Mouse (Mus musculus): ENCODE measurements around the gene Dtnb.

Gene Dtnb

DNA sequence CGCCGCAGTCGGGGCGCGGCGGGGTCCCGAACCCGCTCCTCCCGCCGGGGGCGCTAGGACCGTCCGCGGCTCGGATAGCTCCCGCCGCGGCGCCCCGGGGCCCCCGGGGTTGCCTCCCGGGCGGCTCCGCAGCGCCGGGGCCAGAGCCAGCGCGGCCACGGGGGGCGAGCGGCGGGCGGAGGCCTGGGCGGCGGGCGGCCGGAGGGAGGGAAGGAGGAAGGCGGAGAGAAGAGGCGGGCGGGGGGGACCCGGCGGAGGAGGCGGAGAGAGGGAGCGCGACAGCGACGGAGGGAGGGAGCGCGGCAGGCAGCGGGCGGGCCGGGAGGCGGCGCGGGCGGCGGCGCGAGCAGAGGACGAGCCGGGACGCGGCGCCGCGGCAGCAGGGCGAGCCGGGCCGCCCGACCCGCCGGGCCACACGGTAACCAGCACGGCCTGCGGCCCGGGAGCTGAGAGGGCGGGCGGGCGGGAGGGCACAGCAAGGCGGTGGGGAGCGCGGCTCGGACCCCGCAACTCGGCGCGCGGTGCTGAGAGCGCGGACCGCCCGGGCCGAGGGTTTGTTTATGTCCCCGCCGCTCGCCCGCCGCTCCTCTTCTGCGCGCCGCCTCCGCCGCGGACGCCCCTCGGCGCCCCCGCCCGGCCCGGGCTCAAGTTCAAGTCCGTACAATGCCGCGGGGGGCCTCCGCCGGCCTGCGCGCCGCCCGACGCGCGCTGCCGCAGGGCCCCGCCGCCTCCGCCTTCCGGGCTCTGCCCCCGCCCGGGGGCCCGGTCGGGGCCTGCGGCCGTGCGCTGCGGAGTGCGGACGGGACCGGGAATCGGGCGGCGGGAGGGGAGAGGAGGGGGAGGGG lies 234.7 kb downstream of the Dtnb start:
- Histone ChIP-seq H3K4me1 (replicated peaks; ENCODE audit: low read depth, low read length) (peaks cover 41% of the 10 kb centered on the region), H3K4me3 (replicated peaks; ENCODE audit: low read length) (peak overlapping the region; percentile 82), H3K9me3 (ENCODE audit: low read length) (peaks cover 6% of the 10 kb centered on the region; the same call in 1 of the 2 replicates), H3K27me3 (ENCODE audit: insufficient read depth, low read length) (peaks cover 64% of the 10 kb centered on the region), H3K36me3 (ENCODE audit: insufficient read depth, low read length) (no peaks in the 10 kb centered on the region)
- no peak for TF ChIP-seq POU5F1 (IDR thresholded peaks at IDR 0.05; ENCODE audit: borderline replicate concordance, low read length)
- TF ChIP-seq CTCF (conservative IDR thresholded peaks at IDR 0.05; ENCODE audit: low read length), result no peak
- TF ChIP-seq NANOG (IDR thresholded peaks at IDR 0.05; ENCODE audit: borderline replicate concordance, low read length), result no peak

DNA sequence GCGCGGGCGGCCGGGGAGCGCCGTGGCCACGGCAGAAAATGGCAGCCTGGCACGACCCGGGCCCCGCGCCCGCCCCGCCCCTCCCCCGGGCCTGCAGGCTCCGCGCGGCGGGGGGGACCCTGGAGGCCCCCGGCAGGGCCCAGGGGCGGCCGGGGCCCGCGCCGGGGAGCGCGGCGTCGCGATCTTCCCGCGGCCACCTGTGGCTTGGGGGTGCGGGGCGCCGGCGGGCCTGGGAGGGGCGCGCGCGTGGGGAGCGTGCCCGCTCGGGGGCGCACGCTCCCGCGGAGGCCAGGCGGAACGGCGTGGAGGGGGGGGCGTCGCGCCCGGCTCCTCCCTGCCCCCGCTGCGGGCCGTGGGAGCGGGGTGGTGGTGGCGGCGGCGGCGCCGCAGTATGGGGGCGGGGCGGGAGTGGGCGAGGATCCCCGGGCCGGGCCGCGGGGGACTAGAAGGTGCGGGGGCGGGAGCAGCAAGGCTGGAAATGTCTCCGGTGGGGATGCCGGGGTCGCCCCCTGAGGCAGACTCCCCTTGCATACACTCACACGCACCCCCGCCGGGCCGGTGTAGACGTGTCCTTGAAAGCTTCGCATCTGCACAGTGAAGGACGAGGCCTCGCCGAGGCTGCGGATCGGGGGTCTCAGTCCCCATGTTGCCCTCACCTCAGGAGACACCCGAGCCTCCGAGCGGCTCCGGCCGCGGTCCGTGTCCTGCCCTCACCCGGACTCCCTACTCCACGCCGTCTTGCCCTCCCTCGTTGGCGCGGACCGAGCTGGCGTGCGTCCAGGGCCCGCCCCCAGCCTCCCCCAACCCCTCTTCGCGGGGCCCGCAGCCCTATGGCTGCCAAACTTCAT lies 235.6 kb downstream of the Dtnb start:
- Histone ChIP-seq H3K4me1 (replicated peaks; ENCODE audit: low read depth, low read length) (peaks cover 48% of the 10 kb centered on the region), H3K4me3 (replicated peaks; ENCODE audit: low read length) (peak overlapping the region; percentile 82), H3K9me3 (ENCODE audit: low read length) (peaks cover 6% of the 10 kb centered on the region; the same call in 1 of the 2 replicates), H3K27me3 (ENCODE audit: insufficient read depth, low read length) (peaks cover 56% of the 10 kb centered on the region), H3K36me3 (ENCODE audit: insufficient read depth, low read length) (no peaks in the 10 kb centered on the region)
- TF ChIP-seq CTCF (conservative IDR thresholded peaks at IDR 0.05; ENCODE audit: low read length) (no peak), POU5F1 (IDR thresholded peaks at IDR 0.05; ENCODE audit: borderline replicate concordance, low read length) (no peak), NANOG (IDR thresholded peaks at IDR 0.05; ENCODE audit: borderline replicate concordance, low read length) (no peak)

DNA sequence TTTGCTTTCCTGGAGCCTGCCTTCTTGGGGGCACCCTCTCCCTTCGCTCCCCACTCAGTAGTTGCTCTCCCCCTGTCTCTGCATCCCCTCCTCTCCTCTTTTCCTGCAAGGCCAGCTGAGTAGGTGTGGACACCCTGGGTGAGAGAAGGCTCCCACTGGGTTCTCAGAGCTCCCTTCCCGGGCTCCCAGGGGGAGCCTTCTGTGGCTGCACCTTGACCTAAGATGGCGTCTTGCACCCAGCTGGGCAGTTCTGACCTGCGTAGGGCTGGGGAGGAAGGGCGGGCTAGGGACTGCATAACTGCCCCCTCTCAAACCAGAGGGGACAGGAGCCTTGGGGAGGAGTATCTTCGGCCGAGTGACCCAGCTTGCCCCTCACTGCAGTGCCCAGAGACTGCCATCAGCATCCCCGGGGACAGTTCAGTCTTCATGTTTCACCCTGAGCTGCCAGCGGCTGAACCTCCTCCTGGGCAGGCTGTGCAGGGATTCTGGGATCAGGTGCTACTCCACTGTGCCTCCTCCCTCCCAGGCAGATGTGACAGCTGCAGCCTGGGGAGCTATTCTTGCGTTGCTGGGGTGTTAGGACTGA lies 236.3 kb downstream of the Dtnb start:
- Histone ChIP-seq H3K27me3 (ENCODE audit: insufficient read depth, low read length) (peaks cover 50% of the 10 kb centered on the region), H3K9me3 (ENCODE audit: low read length) (peaks cover 6% of the 10 kb centered on the region; the same call in 1 of the 2 replicates), H3K4me1 (replicated peaks; ENCODE audit: low read depth, low read length) (peaks cover 49% of the 10 kb centered on the region), H3K4me3 (replicated peaks; ENCODE audit: low read length) (peak overlapping the region; percentile 82), H3K36me3 (ENCODE audit: insufficient read depth, low read length) (no peaks in the 10 kb centered on the region)
- TF ChIP-seq CTCF (conservative IDR thresholded peaks at IDR 0.05; ENCODE audit: low read length) (no peak), POU5F1 (IDR thresholded peaks at IDR 0.05; ENCODE audit: borderline replicate concordance, low read length) (no peak), NANOG (IDR thresholded peaks at IDR 0.05; ENCODE audit: borderline replicate concordance, low read length) (no peak)

DNA sequence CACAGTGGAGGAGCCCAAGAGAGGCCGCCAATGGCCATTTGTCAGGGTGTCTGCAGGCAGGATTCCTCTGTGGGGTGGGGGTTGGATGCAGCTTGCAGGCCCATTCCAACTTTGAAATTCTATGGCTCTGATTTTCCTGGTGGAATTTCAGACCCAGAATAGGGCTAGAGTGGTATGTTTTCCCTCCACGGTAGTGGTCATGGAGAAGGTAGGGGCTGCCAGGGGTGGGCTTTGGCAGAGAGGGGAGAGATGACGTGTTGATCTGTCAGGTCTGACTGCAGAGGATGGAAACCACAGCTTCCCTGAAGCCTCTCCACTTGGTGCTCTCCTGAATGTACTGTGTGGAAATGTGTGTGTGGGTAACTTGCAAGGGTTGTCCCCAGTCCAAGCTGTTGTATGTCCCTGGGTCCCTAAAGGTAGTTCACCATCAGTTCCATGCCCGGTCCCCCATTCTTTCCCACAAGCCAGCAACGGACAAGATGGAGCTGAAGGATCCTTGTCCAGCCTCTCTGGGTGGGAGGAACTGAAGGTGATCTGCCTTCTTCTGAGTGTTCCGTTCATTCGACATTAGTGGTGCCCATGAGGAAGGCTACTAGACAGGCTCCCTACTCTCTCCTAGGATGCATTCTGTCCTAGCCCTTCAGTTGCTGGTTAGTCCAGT lies 237.5 kb downstream of the Dtnb start:
- Histone ChIP-seq H3K27me3 (ENCODE audit: insufficient read depth, low read length) (peaks cover 42% of the 10 kb centered on the region), H3K9me3 (ENCODE audit: low read length) (peaks cover 6% of the 10 kb centered on the region; the same call in 1 of the 2 replicates), H3K36me3 (ENCODE audit: insufficient read depth, low read length) (no peaks in the 10 kb centered on the region), H3K4me3 (replicated peaks; ENCODE audit: low read length) (no peak overlapping the region), H3K4me1 (replicated peaks; ENCODE audit: low read depth, low read length) (peaks cover 49% of the 10 kb centered on the region)
- TF ChIP-seq NANOG (IDR thresholded peaks at IDR 0.05; ENCODE audit: borderline replicate concordance, low read length), result no peak
- TF ChIP-seq POU5F1 (IDR thresholded peaks at IDR 0.05; ENCODE audit: borderline replicate concordance, low read length), result no peak

DNA sequence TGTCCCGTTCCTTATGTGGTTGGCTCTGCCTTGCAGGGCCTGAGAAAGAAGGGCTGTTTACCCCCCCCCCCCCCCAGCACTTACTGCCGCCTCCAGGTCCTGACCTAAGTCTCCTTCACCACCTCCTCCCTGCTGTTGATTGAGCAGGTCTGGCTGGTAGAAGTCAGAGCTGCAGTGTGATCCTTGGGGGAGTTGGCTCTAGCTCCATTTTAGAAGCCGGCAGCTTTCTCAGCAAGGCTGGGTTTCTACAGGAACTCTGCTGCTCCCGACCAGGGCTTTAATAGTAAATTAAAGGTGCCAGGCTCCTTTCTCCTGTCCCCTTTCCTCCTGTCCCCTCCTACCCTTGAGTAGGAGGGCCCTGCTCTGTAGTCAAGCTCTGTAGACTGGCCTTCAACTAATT lies 238.3 kb downstream of the Dtnb start:
- Histone ChIP-seq H3K36me3 (ENCODE audit: insufficient read depth, low read length) (no peaks in the 10 kb centered on the region), H3K27me3 (ENCODE audit: insufficient read depth, low read length) (peaks cover 34% of the 10 kb centered on the region), H3K4me3 (replicated peaks; ENCODE audit: low read length) (no peak overlapping the region), H3K9me3 (ENCODE audit: low read length) (peaks cover 6% of the 10 kb centered on the region; the same call in 1 of the 2 replicates), H3K4me1 (replicated peaks; ENCODE audit: low read depth, low read length) (peaks cover 53% of the 10 kb centered on the region)
- TF ChIP-seq CTCF (conservative IDR thresholded peaks at IDR 0.05; ENCODE audit: low read length) (no peak), POU5F1 (IDR thresholded peaks at IDR 0.05; ENCODE audit: borderline replicate concordance, low read length) (no peak), NANOG (IDR thresholded peaks at IDR 0.05; ENCODE audit: borderline replicate concordance, low read length) (no peak)

DNA sequence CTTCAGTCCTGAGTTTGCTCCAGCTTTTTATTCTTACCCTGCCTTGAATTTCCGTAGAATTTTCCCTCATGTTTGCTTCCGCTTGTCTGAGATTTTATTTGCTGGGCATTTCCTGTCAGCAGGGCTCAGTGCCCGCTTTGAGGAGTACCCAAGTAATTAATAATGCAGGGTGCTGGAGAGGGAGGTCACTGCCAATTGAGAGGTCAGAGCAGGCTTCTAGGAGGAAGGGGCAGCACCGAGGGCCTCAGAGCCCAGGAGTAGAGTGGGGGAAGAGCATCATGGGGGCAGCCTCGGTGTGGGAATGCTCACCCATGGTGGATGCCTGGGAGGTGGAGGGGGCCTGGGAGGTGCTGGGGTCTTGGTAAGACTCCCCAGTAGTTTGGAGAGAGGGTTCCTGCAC lies 239.4 kb downstream of the Dtnb start:
- TF ChIP-seq POU5F1 (IDR thresholded peaks at IDR 0.05; ENCODE audit: borderline replicate concordance, low read length) (no peak), CTCF (conservative IDR thresholded peaks at IDR 0.05; ENCODE audit: low read length) (no peak), NANOG (IDR thresholded peaks at IDR 0.05; ENCODE audit: borderline replicate concordance, low read length) (no peak)
- H3K36me3 ChIP-seq (ENCODE audit: insufficient read depth, low read length), result no peaks in the 10 kb centered on the region
- H3K4me1 ChIP-seq (replicated peaks; ENCODE audit: low read depth, low read length), result peaks cover 49% of the 10 kb centered on the region
- no peak overlapping the region for H3K4me3 ChIP-seq (replicated peaks; ENCODE audit: low read length)
- peaks cover 27% of the 10 kb centered on the region for H3K27me3 ChIP-seq (ENCODE audit: insufficient read depth, low read length)
- H3K9me3 ChIP-seq (ENCODE audit: low read length), result peaks cover 6% of the 10 kb centered on the region; the same call in 1 of the 2 replicates

DNA sequence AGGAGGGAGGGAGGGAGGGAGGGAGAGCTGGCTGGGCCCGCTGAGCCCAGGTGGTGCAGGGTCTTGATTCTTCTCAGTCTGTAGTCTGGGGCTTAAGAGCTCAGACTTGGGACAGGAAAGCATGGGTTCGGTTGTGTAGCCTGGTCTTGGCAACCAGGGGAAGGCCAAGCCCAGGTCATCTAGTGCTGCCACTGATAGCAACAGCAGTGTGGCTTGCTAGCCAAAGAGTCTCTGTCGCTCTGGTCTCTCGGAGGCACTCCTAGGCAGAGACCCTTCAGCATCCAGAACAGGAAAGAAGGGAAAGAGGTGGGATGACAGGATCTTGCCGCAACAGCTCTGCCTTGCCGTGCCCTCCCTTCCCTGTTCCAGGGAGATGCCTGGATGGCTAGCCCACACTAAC lies 240.1 kb downstream of the Dtnb start:
- peaks cover 27% of the 10 kb centered on the region for H3K27me3 ChIP-seq (ENCODE audit: insufficient read depth, low read length)
- H3K4me1 ChIP-seq (replicated peaks; ENCODE audit: low read depth, low read length), result peaks cover 49% of the 10 kb centered on the region
- no peak overlapping the region for H3K4me3 ChIP-seq (replicated peaks; ENCODE audit: low read length)
- no peaks in the 10 kb centered on the region for H3K36me3 ChIP-seq (ENCODE audit: insufficient read depth, low read length)
- no peak for TF ChIP-seq POU5F1 (IDR thresholded peaks at IDR 0.05; ENCODE audit: borderline replicate concordance, low read length)
- no peak for TF ChIP-seq CTCF (conservative IDR thresholded peaks at IDR 0.05; ENCODE audit: low read length)
- TF ChIP-seq NANOG (IDR thresholded peaks at IDR 0.05; ENCODE audit: borderline replicate concordance, low read length), result no peak
- H3K9me3 ChIP-seq (ENCODE audit: low read length), result peaks cover 6% of the 10 kb centered on the region; the same call in 1 of the 2 replicates
